Mouse (Mus musculus) midbrain, embryonic 10.5 days (tissue): ENCODE measurements around the gene Arl5a. TPM values are rescaled to one million over a fixed set of nuclear protein-coding genes. Genes with fewer than 3 reads are reported as not detected.

Experiments
- DNase-seq: peaks from one replicate; pipeline ENCODE4 v3.0.0-alpha.2; 2017; ENCODE audit warnings: low spot score
- H3K27ac ChIP-seq: fragments of 300-500 bp; sonication (generic); replicated peaks from 2 replicates; pipeline ENCODE4 v1.5.1; 2016; ENCODE audit warnings: mild to moderate bottlenecking
- H3K27me3 ChIP-seq: fragments of 300-500 bp; sonication (generic); 2 replicates; pipeline ENCODE4 v1.6.1; 2016; ENCODE audit warnings: low read depth, mild to moderate bottlenecking; ENCODE audit not compliant: poor library complexity, severe bottlenecking
- H3K36me3 ChIP-seq: fragments of 300-500 bp; sonication (generic); 2 replicates; pipeline ENCODE4 v1.6.1; 2016; ENCODE audit warnings: mild to moderate bottlenecking, moderate library complexity
- H3K4me1 ChIP-seq: fragments of 300-500 bp; sonication (generic); 2 replicates; pipeline ENCODE4 v1.6.1; 2016
- H3K4me3 ChIP-seq: fragments of 300-500 bp; sonication (generic); 2 replicates; pipeline ENCODE4 v1.5.1; 2016; ENCODE audit warnings: mild to moderate bottlenecking, moderate library complexity
- H3K9me3 ChIP-seq: fragments of 300-500 bp; sonication (generic); replicated peaks from 2 replicates; pipeline ENCODE4 v1.6.1; 2016; ENCODE audit warnings: mild to moderate bottlenecking
- WGBS: fragments of 180-500 bp; shearing (Covaris S2); methylation state at CpG from one replicate; pipeline ENCODE4 v1.1.7; 2016; 5-methylcytosine and 5-hydroxymethylcytosine counted together
- polyA plus RNA-seq: library from polyadenylated mRNA; unstranded; fragments of >200 nt; fragmentation: Nextera tagmentation; extraction: Ambion mirVana; gene quantifications from 2 replicates; pipeline ENCODE4 v1.2.1, GENCODE M21; 2016

The Arl5a gene
- polyA plus RNA-seq, 1 experiment from 2014 or later: 48.4 TPM

GRCm38 (mm10) chr2:52419295-52419694 lies 5.4 kb downstream of the Arl5a start:
- WGBS: 82% methylated on average over 6 of the region's 6 CpGs
- Histone ChIP-seq H3K27ac (no peak overlapping the region), H3K4me3 (no peak overlapping the region), H3K4me1 (peaks cover 29% of the 10 kb centered on the region), H3K36me3 (peaks cover 53% of the 10 kb centered on the region), H3K9me3 (peaks cover 37% of the 10 kb centered on the region), H3K27me3 (no peaks in the 10 kb centered on the region)
- DNase-seq: no peak

- WGBS: 95% methylated on average over 5 of the region's 5 CpGs
- Histone ChIP-seq H3K4me1 (no peaks in the 10 kb centered on the region), H3K4me3 (no peak overlapping the region), H3K27me3 (no peaks in the 10 kb centered on the region), H3K27ac (no peak overlapping the region), H3K36me3 (peaks cover 99% of the 10 kb centered on the region), H3K9me3 (peaks cover 68% of the 10 kb centered on the region)
- DNase-seq: no peak
Observed at GRCm38 (mm10) chr2:52412524-52413037, 12.1 kb downstream of the Arl5a start.

GRCm38 (mm10) chr2:52406480-52406879 lies 18.2 kb downstream of the Arl5a start:
- DNase-seq: no peak
- H3K9me3 ChIP-seq: peaks cover 27% of the 10 kb centered on the region
- peaks cover 96% of the 10 kb centered on the region for H3K36me3 ChIP-seq
- no peak overlapping the region for H3K27ac ChIP-seq
- WGBS: 96% methylated on average over 1 of the region's 1 CpGs
- no peak overlapping the region for H3K4me3 ChIP-seq
- H3K4me1 ChIP-seq: no peaks in the 10 kb centered on the region
- no peaks in the 10 kb centered on the region for H3K27me3 ChIP-seq

GRCm38 (mm10) chr2:52405238-52405637 lies 19.5 kb downstream of the Arl5a start:
- Histone ChIP-seq H3K4me1 (no peaks in the 10 kb centered on the region), H3K9me3 (peaks cover 15% of the 10 kb centered on the region), H3K27ac (no peak overlapping the region), H3K4me3 (no peak overlapping the region), H3K36me3 (peaks cover 93% of the 10 kb centered on the region), H3K27me3 (no peaks in the 10 kb centered on the region)
- WGBS: 95% methylated on average over 5 of the region's 5 CpGs
- DNase-seq: no peak

GRCm38 (mm10) chr2:52394529-52394928 lies 30.2 kb downstream of the Arl5a start:
- Histone ChIP-seq H3K27me3 (no peaks in the 10 kb centered on the region), H3K27ac (no peak overlapping the region), H3K9me3 (no peaks in the 10 kb centered on the region), H3K36me3 (peaks cover 6% of the 10 kb centered on the region), H3K4me3 (no peak overlapping the region), H3K4me1 (no peaks in the 10 kb centered on the region)
- WGBS: 88% methylated on average over 5 of the region's 5 CpGs
- DNase-seq: no peak

- Histone ChIP-seq H3K4me1 (no peaks in the 10 kb centered on the region), H3K27ac (no peak overlapping the region), H3K9me3 (no peaks in the 10 kb centered on the region), H3K36me3 (no peaks in the 10 kb centered on the region), H3K4me3 (no peak overlapping the region), H3K27me3 (no peaks in the 10 kb centered on the region)
- DNase-seq: no peak
- WGBS: 86% methylated on average over 2 of the region's 2 CpGs
Observed at GRCm38 (mm10) chr2:52390415-52390975, 34.2 kb downstream of the Arl5a start.

GRCm38 (mm10) chr2:52389975-52390374 lies 34.7 kb downstream of the Arl5a start:
- Histone ChIP-seq H3K4me3 (no peak overlapping the region), H3K9me3 (no peaks in the 10 kb centered on the region), H3K4me1 (no peaks in the 10 kb centered on the region), H3K27ac (no peak overlapping the region), H3K36me3 (no peaks in the 10 kb centered on the region), H3K27me3 (no peaks in the 10 kb centered on the region)
- DNase-seq: no peak
- WGBS: 80% methylated on average over 3 of the region's 3 CpGs

- Histone ChIP-seq H3K4me1 (no peaks in the 10 kb centered on the region), H3K27ac (no peak overlapping the region), H3K36me3 (no peaks in the 10 kb centered on the region), H3K4me3 (no peak overlapping the region), H3K27me3 (no peaks in the 10 kb centered on the region), H3K9me3 (no peaks in the 10 kb centered on the region)
- DNase-seq: no peak
- WGBS: 92% methylated on average over 6 of the region's 6 CpGs
Observed at GRCm38 (mm10) chr2:52386451-52386850, 38.2 kb downstream of the Arl5a start.

- Histone ChIP-seq H3K36me3 (no peaks in the 10 kb centered on the region), H3K27me3 (no peaks in the 10 kb centered on the region), H3K4me1 (no peaks in the 10 kb centered on the region), H3K27ac (no peak overlapping the region), H3K4me3 (no peak overlapping the region), H3K9me3 (no peaks in the 10 kb centered on the region)
- DNase-seq: no peak
- WGBS: 80% methylated on average over 7 of the region's 7 CpGs
Observed at GRCm38 (mm10) chr2:52386037-52386436, 38.7 kb downstream of the Arl5a start.

GRCm38 (mm10) chr2:52378848-52379261 lies 45.8 kb downstream of the Arl5a start:
- no peak for DNase-seq
- Histone ChIP-seq H3K36me3 (no peaks in the 10 kb centered on the region), H3K4me1 (no peaks in the 10 kb centered on the region), H3K27ac (no peak overlapping the region), H3K27me3 (no peaks in the 10 kb centered on the region), H3K4me3 (no peak overlapping the region), H3K9me3 (no peaks in the 10 kb centered on the region)
- 82% methylated on average over 10 of the region's 10 CpGs for WGBS

- H3K27ac ChIP-seq: no peak within 1 kb of the TSS
- no peaks in the 10 kb centered on the region for H3K9me3 ChIP-seq
- H3K27me3 ChIP-seq: no peaks in the 10 kb centered on the region
- DNase-seq: no peak
- H3K4me3 ChIP-seq: no peak within 1 kb of the TSS
- H3K36me3 ChIP-seq: no peaks in the 10 kb centered on the region
- 56% methylated on average over 7 of the region's 7 CpGs for WGBS
- H3K4me1 ChIP-seq: no peaks in the 10 kb centered on the region
Observed at GRCm38 (mm10) chr2:52378448-52378804, 46.3 kb downstream of the Arl5a start, which contains the start of gene Neb. Gene Neb, minus strand, starts transcription at chr2:52378474.

GRCm38 (mm10) chr2:52377706-52378447 lies 46.8 kb downstream of the Arl5a start:
- WGBS: 52% methylated on average over 13 of the region's 13 CpGs
- DNase-seq: no peak
- no peaks in the 10 kb centered on the region for H3K4me1 ChIP-seq
- H3K9me3 ChIP-seq: no peaks in the 10 kb centered on the region
- H3K27ac ChIP-seq: no peak overlapping the region
- H3K27me3 ChIP-seq: no peaks in the 10 kb centered on the region
- no peak overlapping the region for H3K4me3 ChIP-seq
- no peaks in the 10 kb centered on the region for H3K36me3 ChIP-seq

- Histone ChIP-seq H3K36me3 (no peaks in the 10 kb centered on the region), H3K9me3 (no peaks in the 10 kb centered on the region), H3K27me3 (no peaks in the 10 kb centered on the region), H3K27ac (no peak overlapping the region), H3K4me3 (no peak overlapping the region), H3K4me1 (no peaks in the 10 kb centered on the region)
- no peak for DNase-seq
- WGBS: 93% methylated on average over 6 of the region's 6 CpGs
Observed at GRCm38 (mm10) chr2:52374706-52375105, 50.0 kb downstream of the Arl5a start.
